Mouse (Mus musculus) forebrain, embryonic 13.5 days (tissue): ENCODE measurements around the gene Lpo. TPM values are rescaled to one million over a fixed set of nuclear protein-coding genes. Genes with fewer than 3 reads are reported as not detected.

ENCODE experiments used
- ATAC-seq: fragments of 200-750 bp; cut with Nextera tagmentation; 2 replicates; pipeline ENCODE4 v1.8.0; 2017
- H3K27ac ChIP-seq: fragments of 300-500 bp; sonication (generic); 2 replicates; pipeline ENCODE4 v1.5.1; 2015; ENCODE audit warnings: inconsistent platforms, mild to moderate bottlenecking, moderate library complexity
- H3K27me3 ChIP-seq: fragments of 300-500 bp; sonication (generic); 2 replicates; pipeline ENCODE4 v1.6.1; 2015; ENCODE audit warnings: mild to moderate bottlenecking, inconsistent platforms
- H3K36me3 ChIP-seq: fragments of 300-500 bp; sonication (generic); 2 replicates; pipeline ENCODE4 v1.6.1; 2015; ENCODE audit warnings: mild to moderate bottlenecking, inconsistent platforms; ENCODE audit not compliant: poor library complexity, severe bottlenecking
- H3K4me1 ChIP-seq: fragments of 300-500 bp; sonication (generic); 2 replicates; pipeline ENCODE4 v1.6.1; 2015; ENCODE audit warnings: inconsistent platforms
- H3K4me2 ChIP-seq: fragments of 300-500 bp; sonication (generic); 2 replicates; pipeline ENCODE4 v1.6.1; 2015; ENCODE audit warnings: inconsistent platforms, mild to moderate bottlenecking, moderate library complexity
- H3K4me3 ChIP-seq: fragments of 300-500 bp; sonication (generic); 2 replicates; pipeline ENCODE4 v1.5.1; 2015; ENCODE audit warnings: mild to moderate bottlenecking, inconsistent platforms
- H3K9ac ChIP-seq: fragments of 300-500 bp; sonication (generic); 2 replicates; pipeline ENCODE4 v1.6.1; 2015; ENCODE audit warnings: mild to moderate bottlenecking, inconsistent platforms
- H3K9me3 ChIP-seq: fragments of 300-500 bp; sonication (generic); replicated peaks from 2 replicates; pipeline ENCODE4 v1.6.1; 2016; ENCODE audit warnings: inconsistent platforms
- WGBS: fragments of 180-500 bp; shearing (Covaris S2); methylation state at CpG from one replicate; pipeline ENCODE4 v1.1.7; 2015; 5-methylcytosine and 5-hydroxymethylcytosine counted together
- polyA plus RNA-seq: library from polyadenylated mRNA; unstranded; fragments of >200 nt; fragmentation: Nextera tagmentation; extraction: Ambion mirVana; gene quantifications from 2 replicates; pipeline ENCODE4 v1.2.1, GENCODE M21; 2015

Lpo gene
- polyA plus RNA-seq, 1 experiment from 2014 or later = 0.18 TPM

DNA sequence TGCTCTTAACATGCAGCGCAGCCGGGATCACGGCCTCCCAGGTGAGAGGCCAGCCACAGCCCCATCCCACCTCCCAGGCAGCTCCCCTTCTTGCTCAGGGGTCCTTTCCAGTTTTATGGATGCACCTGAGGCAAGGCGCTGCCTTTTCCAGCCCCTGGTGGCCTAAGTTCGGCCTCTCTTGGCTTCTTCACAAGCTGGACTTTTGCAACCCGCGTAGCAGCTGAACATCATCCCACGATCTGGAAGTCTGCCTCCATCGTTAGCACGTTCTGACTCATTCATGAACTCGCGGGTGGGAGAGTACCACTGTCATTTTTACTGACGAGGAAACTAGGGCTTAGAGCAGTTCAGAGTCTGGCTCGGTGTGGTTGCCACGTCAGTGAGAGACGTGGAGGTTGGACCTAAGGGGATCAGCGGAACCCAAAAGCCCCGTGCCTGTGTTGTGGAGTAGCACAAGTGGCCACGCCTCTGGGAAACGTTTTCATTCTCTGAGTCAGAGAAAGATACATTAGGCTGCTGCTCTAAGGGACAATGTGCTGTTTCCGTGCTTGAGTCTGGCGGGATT is 26.3 kb downstream of the Lpo start:
- no peak overlapping the region for H3K9ac ChIP-seq
- H3K4me1 ChIP-seq = no peaks in the 10 kb centered on the region
- H3K36me3 ChIP-seq = no peaks in the 10 kb centered on the region
- 79% methylated on average over 22 of the region's 22 CpGs for WGBS
- ATAC-seq = no peak
- no peak overlapping the region for H3K4me2 ChIP-seq
- no peak overlapping the region for H3K27ac ChIP-seq
- no peaks in the 10 kb centered on the region for H3K9me3 ChIP-seq
- no peak overlapping the region for H3K4me3 ChIP-seq
- H3K27me3 ChIP-seq = no peaks in the 10 kb centered on the region

DNA sequence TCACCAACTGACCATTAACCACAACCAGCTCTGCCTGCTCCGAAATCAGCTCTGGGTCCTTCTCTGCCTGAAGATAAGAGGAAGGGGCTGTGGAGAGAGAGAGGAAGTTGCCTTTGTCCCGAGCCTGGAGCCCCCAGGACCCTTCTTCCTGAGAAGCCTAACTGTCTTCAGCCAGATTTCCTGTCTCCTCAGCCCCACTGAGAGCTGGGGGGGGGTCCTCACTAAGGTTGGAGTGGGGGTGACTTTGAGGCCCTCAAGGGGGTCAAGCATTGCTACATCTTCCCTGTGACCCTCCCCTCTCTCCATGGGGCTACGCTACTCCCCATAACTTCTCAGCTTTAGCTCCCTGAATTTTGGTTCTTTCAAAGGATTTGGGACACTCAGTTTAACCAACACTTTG is 34.6 kb downstream of the Lpo start, which contains the start of gene Mpo:
Gene Mpo (plus strand): TSS at position 122 of the 400 bp plus-strand sequence.
- no peak within 1 kb of the TSS for H3K9ac ChIP-seq
- no peaks in the 10 kb centered on the region for H3K9me3 ChIP-seq
- H3K4me3 ChIP-seq = no peak within 1 kb of the TSS
- no peak within 1 kb of the TSS for H3K27ac ChIP-seq
- no peaks in the 10 kb centered on the region for H3K4me1 ChIP-seq
- no peak within 1 kb of the TSS for H3K4me2 ChIP-seq
- no peaks in the 10 kb centered on the region for H3K27me3 ChIP-seq
- H3K36me3 ChIP-seq = no peaks in the 10 kb centered on the region
- 82% methylated on average over 3 of the region's 3 CpGs for WGBS
- no peak for ATAC-seq

DNA sequence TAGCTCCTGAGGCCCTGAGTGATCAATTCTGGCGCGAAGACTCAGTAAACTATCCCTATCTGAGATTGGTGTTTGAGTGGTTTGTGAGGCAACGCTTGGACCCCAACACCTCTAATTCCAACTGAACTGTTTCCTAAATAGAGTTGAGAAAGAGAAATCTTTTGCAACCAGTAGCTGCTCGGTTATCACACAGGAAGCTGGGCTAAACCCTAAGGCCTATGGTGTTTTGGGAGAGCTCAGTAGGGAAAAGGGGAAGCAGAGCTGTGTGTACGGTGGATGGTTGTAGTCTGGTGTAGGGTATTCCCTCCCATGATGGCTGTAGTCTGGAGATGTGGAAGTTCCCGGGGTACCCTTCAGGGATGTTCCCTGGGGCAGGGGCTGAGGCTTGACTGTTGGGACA is 38.0 kb downstream of the Lpo start:
- H3K4me2 ChIP-seq = no peak overlapping the region
- no peaks in the 10 kb centered on the region for H3K27me3 ChIP-seq
- no peak overlapping the region for H3K4me3 ChIP-seq
- H3K4me1 ChIP-seq = no peaks in the 10 kb centered on the region
- no peak overlapping the region for H3K27ac ChIP-seq
- H3K9me3 ChIP-seq = no peaks in the 10 kb centered on the region
- peaks cover 7% of the 10 kb centered on the region for H3K36me3 ChIP-seq
- ATAC-seq = no peak
- no peak overlapping the region for H3K9ac ChIP-seq
- 90% methylated on average over 6 of the region's 6 CpGs for WGBS

DNA sequence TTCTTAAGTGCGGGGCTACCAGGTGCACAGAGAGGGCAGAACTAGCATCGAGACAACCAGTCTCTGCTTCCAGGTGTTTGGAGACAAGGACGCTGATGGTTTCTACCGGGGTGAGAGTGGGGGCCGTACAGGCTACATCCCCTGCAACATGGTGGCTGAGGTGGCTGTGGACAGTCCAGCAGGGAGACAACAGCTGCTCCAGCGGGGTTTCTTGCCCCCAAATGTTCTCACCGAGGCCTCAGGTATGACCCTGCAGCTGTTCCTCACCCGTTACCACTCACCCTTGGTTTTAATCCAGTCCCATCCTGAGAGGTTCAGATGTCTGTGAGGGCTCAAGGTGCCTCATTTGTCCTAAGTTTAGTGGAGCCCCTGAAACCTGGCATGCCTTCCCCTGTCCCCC is 48.0 kb downstream of the Lpo start:
- no peak for ATAC-seq
- WGBS = 85% methylated on average over 8 of the region's 8 CpGs
- peaks cover 7% of the 10 kb centered on the region; the same call in 1 of the 2 replicates for H3K27me3 ChIP-seq

DNA sequence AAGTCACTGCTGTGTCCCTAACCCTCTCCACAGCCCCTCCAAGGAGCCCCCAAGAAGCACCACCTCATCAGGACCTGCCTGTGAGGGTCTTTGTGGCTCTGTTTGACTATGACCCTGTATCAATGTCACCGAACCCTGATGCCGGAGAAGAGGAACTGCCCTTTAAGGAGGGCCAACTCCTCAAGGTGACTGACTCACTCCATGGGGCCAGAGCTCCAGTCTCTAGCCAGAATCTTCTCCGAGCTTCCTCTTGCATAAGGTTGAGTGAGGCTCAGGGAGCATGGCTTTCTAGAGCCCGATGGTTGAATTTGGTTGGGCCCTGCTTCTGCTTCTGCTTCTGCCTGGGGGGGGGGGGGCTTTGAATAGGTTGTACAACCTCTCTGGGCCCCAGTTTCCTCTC is 48.7 kb downstream of the Lpo start:
- Histone ChIP-seq H3K27me3 (peaks cover 7% of the 10 kb centered on the region; the same call in 1 of the 2 replicates), H3K36me3 (peaks cover 47% of the 10 kb centered on the region), H3K9ac (no peak overlapping the region), H3K4me1 (peaks cover 14% of the 10 kb centered on the region; the same call in 1 of the 2 replicates), H3K9me3 (no peaks in the 10 kb centered on the region), H3K4me2 (0 out of 2 replicates have a peak overlapping the region, but pooled peaks have one; percentile 63), H3K27ac (no peak overlapping the region), H3K4me3 (no peak overlapping the region)
- WGBS = 81% methylated on average over 4 of the region's 4 CpGs
- no peak for ATAC-seq

More for the DNA sequence above, 48.0 kb downstream of the Lpo start:
- Histone ChIP-seq H3K9ac (no peak overlapping the region), H3K36me3 (peaks cover 46% of the 10 kb centered on the region), H3K27ac (no peak overlapping the region), H3K4me3 (no peak overlapping the region), H3K4me2 (no peak overlapping the region), H3K9me3 (no peaks in the 10 kb centered on the region), H3K4me1 (peaks cover 14% of the 10 kb centered on the region; the same call in 1 of the 2 replicates)

DNA sequence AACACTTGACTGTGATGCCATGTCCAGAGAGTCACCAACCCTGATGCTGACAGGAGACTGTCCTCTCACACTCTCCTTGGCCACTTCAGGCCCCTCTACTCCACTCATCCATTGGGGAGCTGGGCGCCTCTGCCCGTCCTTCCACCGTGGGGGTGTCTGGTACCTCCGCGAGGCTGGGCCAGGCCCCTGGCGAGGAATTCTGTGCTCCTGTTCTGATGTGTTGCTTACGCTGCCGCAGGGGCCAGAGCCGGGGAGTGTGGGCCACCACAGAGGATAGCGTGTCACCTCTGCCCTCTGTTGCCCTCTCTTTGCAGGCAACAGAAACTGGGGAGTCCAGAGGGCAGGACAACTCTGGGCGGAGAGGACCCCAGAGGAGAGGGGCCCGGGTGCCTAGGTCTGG is 49.2 kb downstream of the Lpo start:
- no peak overlapping the region for H3K27ac ChIP-seq
- H3K4me2 ChIP-seq = peak overlapping the region; percentile 63
- peak; percentile 31; the same call in 1 of the 2 replicates for ATAC-seq
- H3K9ac ChIP-seq = peak overlapping the region; percentile 57; the same call in 1 of the 2 replicates
- peaks cover 7% of the 10 kb centered on the region; the same call in 1 of the 2 replicates for H3K27me3 ChIP-seq
- H3K4me1 ChIP-seq = peaks cover 14% of the 10 kb centered on the region; the same call in 1 of the 2 replicates
- H3K9me3 ChIP-seq = no peaks in the 10 kb centered on the region
- WGBS = 44% methylated on average over 12 of the region's 12 CpGs
- H3K36me3 ChIP-seq = peaks cover 48% of the 10 kb centered on the region
- peak overlapping the region; percentile 27; the same call in 1 of the 2 replicates for H3K4me3 ChIP-seq

DNA sequence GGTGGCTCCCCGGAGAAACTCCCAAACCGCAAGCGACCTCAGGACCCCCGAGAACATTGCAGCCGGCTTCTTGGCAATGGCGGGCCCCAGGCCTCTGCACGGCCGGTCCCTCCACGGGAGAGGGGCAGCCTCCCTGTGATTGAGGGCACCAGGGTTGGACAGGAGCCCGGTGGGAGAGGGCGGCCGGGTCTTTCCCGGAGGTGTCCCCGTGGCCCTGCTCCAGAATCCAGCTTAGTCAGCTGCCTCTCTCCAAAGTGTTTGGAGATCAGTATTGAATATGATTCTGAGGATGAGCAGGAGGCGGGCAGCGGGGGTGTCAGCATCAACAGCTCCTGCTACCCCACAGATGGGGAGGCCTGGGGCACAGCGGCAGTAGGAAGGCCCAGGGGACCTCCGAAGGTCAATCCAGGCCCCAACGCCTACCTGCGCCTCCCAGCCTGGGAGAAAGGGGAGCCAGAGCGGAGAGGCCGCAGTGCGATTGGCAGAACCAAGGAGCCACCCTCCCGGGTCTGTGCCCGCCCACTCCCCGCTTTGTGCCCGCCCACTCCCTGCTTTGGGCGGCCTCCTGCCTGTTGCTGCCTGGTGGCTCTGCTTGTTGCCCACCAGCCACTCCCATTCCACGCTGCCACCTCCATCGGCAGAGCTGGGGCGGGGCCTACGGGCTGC is 49.9 kb downstream of the Lpo start:
- H3K27ac ChIP-seq = no peak overlapping the region
- peak overlapping the region; percentile 63 for H3K4me2 ChIP-seq
- peaks cover 7% of the 10 kb centered on the region; the same call in 1 of the 2 replicates for H3K27me3 ChIP-seq
- H3K9ac ChIP-seq = peak overlapping the region; percentile 57
- peak overlapping the region; percentile 27 for H3K4me3 ChIP-seq
- 10% methylated on average over 32 of the region's 32 CpGs for WGBS
- peaks cover 14% of the 10 kb centered on the region; the same call in 1 of the 2 replicates for H3K4me1 ChIP-seq
- no peaks in the 10 kb centered on the region for H3K9me3 ChIP-seq
- H3K36me3 ChIP-seq = peaks cover 50% of the 10 kb centered on the region
- peak; percentile 87 for ATAC-seq

DNA sequence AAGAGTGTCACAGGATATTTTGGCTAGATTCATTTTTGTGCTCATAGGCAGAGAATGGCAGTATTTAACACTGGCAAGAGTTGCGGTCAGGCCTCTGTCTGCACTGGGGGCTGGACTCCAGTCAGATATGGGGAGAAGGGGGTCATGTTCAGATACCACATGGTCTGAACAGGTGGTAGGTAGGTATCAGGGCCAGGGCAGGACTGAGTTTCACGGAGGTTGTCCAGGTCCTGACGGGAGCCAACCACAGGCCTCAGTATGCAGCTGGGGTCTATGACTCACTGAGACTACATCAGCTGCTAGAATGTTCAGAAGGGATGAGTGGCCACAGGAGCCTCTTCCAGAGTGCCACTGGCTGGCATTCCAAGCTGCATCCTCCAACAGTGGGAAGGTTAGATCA is 55.7 kb downstream of the Lpo start:
- no peaks in the 10 kb centered on the region; the same call in 1 of the 2 replicates for H3K27me3 ChIP-seq
- WGBS = 96% methylated on average over 3 of the region's 3 CpGs
- H3K4me2 ChIP-seq = no peak overlapping the region
- no peak overlapping the region for H3K27ac ChIP-seq
- H3K4me3 ChIP-seq = no peak overlapping the region
- peaks cover 74% of the 10 kb centered on the region for H3K36me3 ChIP-seq
- no peak overlapping the region for H3K9ac ChIP-seq
- no peak for ATAC-seq
- no peaks in the 10 kb centered on the region for H3K9me3 ChIP-seq
- H3K4me1 ChIP-seq = no peaks in the 10 kb centered on the region

DNA sequence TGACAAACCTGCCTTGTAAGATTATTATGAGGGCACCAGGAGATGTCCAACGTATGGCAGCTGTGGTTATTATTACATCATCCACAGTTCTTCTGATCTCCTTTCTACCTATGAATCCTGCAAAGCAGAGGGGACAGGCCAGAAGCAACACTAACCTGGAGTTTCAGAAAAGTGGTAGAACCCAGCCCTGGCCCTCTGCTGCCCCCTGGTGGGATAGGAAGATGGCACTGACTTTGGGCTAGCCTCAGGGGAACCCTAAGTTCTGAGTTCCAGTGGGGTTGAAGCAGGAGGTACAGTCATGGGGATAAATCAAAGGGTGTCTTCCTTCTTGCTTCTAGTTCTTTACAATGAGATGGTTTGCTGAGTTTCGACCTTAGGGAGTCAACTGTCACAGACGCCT is 57.1 kb downstream of the Lpo start:
- Histone ChIP-seq H3K9me3 (no peaks in the 10 kb centered on the region), H3K4me3 (no peak overlapping the region), H3K9ac (no peak overlapping the region), H3K4me1 (no peaks in the 10 kb centered on the region), H3K27me3 (peaks cover 7% of the 10 kb centered on the region; the same call in 1 of the 2 replicates), H3K4me2 (no peak overlapping the region), H3K36me3 (peaks cover 70% of the 10 kb centered on the region), H3K27ac (no peak overlapping the region)
- WGBS = 63% methylated on average over 3 of the region's 3 CpGs
- ATAC-seq = no peak

DNA sequence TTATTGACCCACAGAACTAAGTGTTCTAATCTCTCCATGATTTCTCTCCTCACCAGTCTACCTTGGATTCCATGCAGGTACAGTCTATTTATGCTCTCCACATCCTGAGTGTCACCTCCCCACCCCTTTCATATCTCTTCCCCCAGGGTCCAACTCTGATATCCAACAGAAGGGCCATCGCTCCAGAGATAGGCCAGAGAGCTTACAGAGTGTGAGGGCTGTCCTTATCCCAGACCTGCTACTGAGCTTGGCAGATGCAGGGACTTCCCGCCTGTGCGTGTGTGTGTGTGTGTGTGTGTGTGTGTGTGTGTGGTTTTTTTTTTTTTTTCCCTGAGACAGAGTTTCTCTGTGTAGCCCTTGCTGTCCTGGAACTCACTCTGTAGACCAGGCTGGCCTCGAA is 59.3 kb downstream of the Lpo start:
- Histone ChIP-seq H3K27me3 (peaks cover 7% of the 10 kb centered on the region; the same call in 1 of the 2 replicates), H3K4me3 (no peak overlapping the region), H3K36me3 (peaks cover 52% of the 10 kb centered on the region), H3K27ac (no peak overlapping the region), H3K9ac (no peak overlapping the region), H3K9me3 (no peaks in the 10 kb centered on the region), H3K4me2 (no peak overlapping the region), H3K4me1 (peaks cover 15% of the 10 kb centered on the region)
- WGBS = 100% methylated on average over 4 of the region's 4 CpGs
- no peak for ATAC-seq

DNA sequence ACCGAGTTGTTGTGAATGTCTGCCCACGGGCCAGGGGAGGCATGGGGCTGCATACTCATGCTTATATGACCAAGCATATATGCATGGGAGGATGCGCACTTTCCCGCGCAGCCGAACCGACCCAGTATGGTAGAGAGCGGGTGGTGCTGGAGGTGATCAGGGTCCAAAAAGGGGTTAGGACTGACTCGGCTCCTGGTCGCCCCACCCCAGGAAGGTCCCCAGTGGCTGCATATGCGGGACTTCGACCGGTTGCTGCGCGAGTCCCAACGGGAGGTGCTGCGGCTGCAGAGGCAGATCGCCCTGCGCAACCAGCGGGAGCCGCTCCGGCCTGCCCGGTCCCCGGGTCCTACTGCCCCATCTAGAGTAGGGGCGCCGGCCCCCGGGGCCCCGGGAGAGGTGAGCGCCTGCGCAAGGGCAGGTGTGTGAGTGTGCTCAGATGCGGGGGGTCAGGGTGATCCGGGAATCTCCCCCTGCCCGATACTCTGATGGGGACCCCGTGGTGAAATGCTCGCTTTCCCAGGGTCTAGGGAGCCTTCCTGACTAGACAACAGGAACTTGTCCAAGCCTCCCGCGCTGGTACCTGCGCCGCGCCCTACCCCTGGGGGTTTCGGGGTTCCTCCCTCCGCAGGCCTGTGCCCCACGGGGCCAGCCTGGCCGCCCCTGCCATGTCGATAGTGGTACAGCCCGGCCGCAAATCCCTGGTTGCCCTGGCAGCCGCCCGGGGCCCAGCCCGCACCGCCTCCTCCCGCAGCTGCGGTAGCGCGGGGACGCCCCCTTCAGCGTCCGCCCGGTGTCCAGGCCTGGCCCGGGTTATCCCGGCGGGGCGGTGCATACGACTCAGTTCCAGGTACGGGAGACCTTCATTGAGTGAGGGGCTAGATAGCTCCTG is 63.9 kb downstream of the Lpo start:
- peaks cover 54% of the 10 kb centered on the region for H3K4me1 ChIP-seq
- H3K4me3 ChIP-seq = peak overlapping the region; percentile 62
- peaks cover 22% of the 10 kb centered on the region for H3K36me3 ChIP-seq
- peaks cover 31% of the 10 kb centered on the region for H3K27me3 ChIP-seq
- no peaks in the 10 kb centered on the region for H3K9me3 ChIP-seq
- peak overlapping the region; percentile 95 for H3K4me2 ChIP-seq
- under 1% methylated on average over 64 of the region's 65 CpGs for WGBS
- H3K9ac ChIP-seq = peak overlapping the region; percentile 79
- peak; percentile 41 for ATAC-seq
- peak overlapping the region; percentile 51 for H3K27ac ChIP-seq
